Mouse (Mus musculus): ENCODE measurements at regions not wholly inside any gene's neighbourhood (a gene's known extent, or its start where the extent isn't known, plus 50 kb on each side); places are given as distances from the start of the nearest gene placed in this dataset.

GRCm38 (mm10) chr2:56714568-56714967 lies 409.2 kb downstream of the Nr4a2 start:
- no peak for DNase-seq (ENCODE audit: extremely low spot score)

- DNase-seq (ENCODE audit: extremely low spot score), result peak; percentile 63
Measured at GRCm38 (mm10) chr2:56683574-56683973, 440.2 kb downstream of the Nr4a2 start.

DNA sequence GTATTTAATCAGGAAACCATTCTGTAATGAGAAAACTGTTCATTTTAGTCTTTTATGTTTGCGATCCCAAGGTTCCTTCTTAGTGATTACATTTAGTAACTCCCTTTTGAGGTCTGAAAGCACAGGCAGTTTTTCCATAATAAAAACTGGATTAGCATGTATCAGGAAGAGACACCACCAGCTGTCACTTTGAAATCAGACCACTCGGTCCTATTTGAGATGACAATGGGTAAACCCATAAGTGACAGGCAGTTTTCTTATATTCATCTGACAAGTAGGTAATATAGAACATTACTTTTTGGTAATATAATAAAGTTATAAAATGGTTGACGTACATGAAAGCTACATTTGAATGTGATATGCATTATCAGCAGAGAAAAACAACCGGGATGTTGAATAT lies 449.9 kb downstream of the Nr4a2 start:
- DNase-seq (ENCODE audit: extremely low spot score), result no peak

DNA sequence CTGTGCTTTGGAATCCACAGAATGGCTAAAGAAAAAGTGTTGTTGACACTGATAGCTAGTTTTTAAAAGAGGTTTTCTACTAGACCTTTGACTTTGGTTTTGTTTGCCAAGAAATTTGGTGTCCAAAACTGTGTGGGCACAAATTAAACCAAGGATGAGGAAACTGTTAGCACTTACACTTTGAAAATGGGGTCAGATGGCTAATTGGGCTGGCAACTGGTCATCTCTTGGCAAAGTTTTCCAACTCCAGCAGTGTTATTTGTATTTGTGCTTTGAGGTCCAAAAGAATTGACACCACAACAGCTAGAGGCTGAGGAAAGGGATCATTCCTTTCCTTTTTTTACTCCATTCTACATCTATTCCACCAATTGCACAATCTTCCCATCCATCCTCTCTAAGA lies 451.1 kb downstream of the Nr4a2 start:
- no peak for DNase-seq (ENCODE audit: extremely low spot score)

DNA sequence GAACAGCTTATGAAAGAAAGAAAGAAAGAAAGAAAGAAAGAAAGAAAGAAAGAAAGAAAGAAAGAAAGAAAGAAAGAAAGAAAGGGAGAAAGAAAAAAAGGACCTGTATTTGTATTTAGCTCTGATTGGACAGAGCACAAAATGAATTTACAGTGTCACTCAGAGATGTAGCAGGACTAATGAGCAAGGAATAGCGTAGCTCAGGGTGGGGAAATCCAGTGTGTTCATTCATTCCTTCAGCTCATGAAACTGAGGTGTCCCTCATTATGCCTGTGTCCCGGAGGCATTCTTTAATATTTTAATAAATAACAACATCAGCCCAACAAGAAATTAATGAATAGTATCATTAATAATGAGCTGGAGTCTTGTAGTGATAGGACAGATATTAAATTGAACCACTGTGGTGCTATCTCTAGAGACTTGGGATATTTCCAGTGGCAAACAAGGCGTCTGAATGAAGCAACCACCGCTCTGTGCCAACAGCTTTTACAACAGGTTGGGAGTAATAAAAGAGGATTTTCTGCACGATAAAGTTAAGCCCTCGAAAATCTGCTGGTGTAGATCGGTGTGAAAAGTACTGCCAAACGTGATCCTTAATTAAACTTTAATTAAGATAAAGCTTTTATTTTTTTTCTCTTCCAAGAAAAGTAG lies 461.4 kb downstream of the Nr4a2 start:
- no peak for DNase-seq (ENCODE audit: extremely low spot score)

Data from embryo, embryonic 9.5 days (tissue).